Mouse (Mus musculus) adrenal gland (tissue): Measurements from ENCODE around the gene Pank2.
"Not testable (repeated sequence)": the region's sequence is repeated elsewhere in the genome, so short reads cannot be mapped to it uniquely, and the experiment has no call there.

Source experiments
- intact Hi-C: fragments of 180-260 bp; cut with DNase I; formaldehyde crosslinking; loops from one replicate; pipeline ENCODE4 v1.15.1; 2025

The Pank2 gene

DNA sequence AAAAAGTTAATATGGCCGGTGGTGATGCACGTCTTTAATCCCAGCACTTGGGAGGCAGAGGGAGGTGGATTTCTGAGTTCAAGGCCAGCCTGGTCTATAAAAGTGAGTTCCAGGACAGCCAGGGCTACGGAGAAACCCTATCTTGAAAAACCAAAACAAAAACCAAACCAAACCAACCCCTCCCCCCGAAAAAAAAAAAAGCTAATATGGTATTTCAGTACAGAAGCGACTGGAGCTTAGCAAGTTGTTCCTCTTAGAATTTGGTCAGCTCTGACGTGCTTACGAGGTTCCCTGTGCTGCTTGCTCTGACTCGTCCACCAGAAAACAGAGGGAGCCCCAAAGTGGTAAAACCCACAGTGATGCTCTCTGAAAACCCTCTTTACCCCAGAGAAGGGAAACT lies 3.6 kb upstream of the Pank2 start:
- intact Hi-C loops: no loop called here

- intact Hi-C loops: no loop called here
Measured at GRCm38 (mm10) chr2:131260544-131261307, 1.6 kb upstream of the Pank2 start.

- intact Hi-C loops: no loop called here
Measured at GRCm38 (mm10) chr2:131261481-131262212, 648 bp upstream of the Pank2 start.

DNA sequence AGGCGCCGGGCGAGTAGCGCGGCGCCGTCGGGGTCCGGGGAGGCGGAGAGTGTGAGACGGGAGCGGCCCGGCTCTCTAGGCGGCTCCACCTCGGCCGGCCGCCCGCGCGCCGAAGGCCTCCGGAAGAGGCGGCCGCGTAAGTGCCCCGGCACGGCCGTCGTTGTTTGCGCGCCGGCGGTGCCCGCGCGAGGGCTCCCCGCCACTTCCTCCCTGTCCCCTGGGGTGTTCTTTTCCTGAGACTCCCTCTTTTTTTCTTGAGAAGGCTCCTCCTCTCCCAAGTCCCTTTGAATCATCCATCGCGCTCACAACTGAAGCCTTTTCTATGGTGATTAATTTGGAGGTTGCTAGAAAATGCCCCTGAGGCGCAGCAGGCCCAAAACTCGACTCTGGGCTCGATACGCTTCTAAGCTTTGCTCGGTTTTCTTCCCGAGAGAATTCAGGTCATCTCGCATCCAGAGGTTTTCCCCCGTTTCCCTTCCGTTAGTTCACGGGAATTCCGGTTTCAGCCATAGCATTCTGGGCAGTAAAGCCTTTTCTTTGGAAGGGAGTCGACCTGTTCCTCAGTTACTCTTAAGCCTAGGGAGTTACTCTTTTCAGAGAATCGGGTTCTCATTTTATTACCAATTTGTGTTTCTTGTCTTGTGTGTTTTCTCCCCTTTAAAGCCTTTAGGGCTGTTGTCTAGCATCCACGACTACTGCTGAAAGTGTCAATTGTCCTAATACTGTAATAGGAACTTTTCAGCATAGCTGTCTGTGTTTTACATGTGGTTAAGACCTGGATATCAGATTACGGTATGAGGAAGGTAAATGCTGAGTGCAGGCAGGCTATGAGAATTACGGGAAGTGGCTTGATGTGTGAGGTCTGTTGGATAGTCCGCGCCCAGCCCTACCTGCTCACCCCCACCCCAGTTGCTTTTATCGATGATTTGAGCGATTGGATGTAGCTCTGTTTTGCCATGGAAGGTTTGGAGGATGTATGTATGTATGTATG lies 680 bp downstream of the Pank2 start:
- intact Hi-C loops: no loop called here

DNA sequence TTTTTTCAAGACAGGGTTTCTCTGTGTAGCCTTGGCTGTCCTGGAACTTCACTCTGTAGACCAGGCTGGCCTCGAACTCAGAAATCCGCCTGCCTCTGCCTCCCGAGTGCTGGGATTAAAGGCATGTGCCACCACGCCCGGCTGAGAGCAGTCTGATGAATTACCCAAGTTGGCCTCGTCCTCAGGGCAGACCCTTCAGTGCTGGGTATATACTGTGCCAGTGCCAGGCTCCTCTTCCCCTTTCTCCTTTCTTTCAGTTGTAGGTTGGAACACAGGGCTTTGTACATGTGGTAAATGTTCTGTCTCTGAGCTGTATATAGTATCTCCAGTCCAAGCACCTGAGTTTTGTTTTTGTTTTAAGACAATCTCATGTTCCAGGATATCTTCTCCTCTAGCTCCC lies 1.7 kb downstream of the Pank2 start:
- intact Hi-C loops: no loop called here

- intact Hi-C loops: no loop called here
Measured at GRCm38 (mm10) chr2:131265056-131265455, 2.8 kb downstream of the Pank2 start.

GRCm38 (mm10) chr2:131275493-131275892 lies 13.2 kb downstream of the Pank2 start:
- intact Hi-C loops: no loop called here

DNA sequence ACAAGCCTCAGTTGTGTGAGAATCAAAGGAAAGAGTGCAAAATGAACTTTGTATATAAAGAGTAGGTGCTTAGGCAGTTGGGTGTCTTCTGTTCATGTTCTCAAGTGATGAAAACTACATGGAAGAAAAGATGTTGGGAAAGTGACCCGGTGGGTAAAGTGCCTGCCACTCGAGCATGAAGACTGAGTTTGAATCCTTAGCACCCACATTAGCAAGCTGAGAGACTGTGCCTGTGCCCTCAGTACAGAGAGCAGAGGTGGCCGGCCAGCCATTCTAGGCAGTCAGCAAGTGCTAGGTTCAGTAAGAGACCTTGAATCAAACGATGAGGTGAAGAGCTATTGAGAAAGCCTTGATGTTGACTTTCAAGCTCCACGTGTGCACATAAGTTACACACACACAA lies 14.4 kb downstream of the Pank2 start:
- intact Hi-C loops: no loop called here

DNA sequence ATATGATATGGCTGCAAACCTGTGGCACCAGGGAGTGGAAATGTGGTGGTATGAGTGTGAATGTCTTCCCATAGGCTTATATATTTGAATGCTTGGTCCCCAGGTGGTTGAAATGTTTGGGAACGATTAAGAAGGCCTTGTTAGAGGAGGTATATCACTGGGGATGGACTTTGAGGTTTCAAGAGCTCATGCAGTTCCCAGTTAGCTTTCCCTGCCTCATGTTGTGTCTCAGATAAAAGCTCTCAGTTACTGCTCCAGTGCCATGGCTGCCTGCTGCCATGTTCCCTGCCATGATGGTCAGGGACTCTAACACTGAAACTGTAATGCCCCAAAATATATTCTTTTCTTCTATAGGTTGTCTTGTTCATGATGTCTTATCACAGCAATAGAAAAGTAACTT lies 19.3 kb downstream of the Pank2 start:
- intact Hi-C loops: no loop called here

GRCm38 (mm10) chr2:131286276-131286675 lies 24.0 kb downstream of the Pank2 start:
- intact Hi-C loops: loop anchor here (5.0 kb wide), 1 partner anchor 131 kb away; no protein-coding TSS in a partner anchor

DNA sequence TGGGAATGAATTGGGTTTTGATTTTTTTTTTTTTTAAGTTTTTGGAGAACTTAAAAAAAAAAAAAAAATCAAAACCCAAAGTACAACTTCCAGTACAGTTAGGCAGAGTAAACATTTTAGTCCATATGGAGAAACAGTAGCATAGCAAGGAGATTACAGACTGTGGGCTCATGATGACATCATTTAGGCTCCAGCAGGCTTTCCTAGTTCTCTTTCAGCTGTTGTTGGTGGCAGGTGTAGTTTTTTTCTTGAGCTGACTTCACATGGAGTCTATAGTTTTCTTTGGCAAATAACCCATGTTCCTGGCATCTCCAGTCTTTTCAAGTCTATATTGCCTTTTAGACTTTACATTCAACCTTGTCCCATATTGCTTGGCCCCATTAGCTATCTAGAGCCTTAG lies 28.4 kb downstream of the Pank2 start:
- intact Hi-C loops: no loop called here

DNA sequence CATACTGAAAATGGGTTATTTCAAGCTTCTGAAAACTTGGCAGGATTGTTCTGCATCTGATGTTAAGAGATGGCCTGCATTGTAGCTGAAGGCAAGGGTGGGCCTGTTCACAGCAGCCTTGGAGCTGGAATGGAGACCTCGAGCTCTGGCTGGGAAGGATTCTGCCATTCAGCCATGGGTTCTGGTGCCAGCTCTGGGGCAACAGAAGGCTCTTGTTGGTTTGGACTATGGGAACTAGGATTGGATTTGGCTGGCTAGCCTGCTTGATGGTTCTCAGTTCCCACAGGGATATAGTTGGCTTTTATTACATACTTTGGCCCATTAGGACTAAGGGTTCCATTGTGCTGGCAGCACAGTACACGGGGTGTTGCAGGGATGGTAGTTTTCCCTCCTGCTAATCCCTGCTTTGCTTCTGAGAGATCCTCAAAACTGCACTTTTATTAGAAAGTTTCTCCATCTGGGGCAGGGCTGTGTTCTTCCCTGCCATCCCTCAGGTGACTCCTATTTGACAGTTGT lies 34.5 kb downstream of the Pank2 start:
- intact Hi-C loops: no loop called here

- intact Hi-C loops: not testable (repeated sequence)
Measured at GRCm38 (mm10) chr2:131298674-131299073, 36.4 kb downstream of the Pank2 start.

DNA sequence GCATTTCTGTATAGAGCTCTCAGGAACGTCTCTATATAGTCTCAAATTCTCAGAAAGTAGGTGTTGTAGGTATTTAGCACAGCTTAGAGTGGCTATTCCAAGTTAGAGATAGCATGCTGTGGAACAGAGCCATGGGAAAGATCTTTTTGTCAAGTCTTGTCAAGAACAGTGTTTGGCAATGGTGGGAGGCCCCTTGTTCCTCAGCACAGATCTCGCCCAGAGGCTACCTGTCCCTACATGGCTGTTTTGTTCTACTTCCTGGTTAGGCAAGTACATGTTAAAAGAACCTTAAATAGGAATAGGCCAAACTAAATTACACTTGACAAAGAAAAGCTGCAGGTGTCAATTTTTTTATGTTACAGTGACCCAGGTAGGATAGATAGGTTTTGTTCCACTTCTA lies 38.2 kb downstream of the Pank2 start:
- intact Hi-C loops: no loop called here

DNA sequence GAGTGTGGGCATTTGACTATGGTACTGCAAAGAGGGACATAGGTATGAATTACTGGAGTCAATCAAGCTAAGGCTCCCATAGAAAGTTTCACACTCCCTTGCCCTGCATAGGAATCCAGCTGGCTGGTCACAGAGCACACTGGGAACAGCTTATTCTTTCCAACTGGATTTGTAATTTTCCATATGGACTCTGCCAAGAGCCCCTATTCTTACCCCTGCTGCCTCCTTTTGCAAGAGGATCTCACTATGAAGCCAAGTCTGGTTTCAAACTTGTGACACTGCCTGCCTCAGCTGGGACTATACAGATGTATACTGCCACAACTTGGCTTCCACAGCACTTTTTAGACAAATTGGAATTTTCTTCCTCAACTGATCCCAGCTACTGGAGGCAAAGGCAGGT lies 39.3 kb downstream of the Pank2 start:
- intact Hi-C loops: no loop called here

DNA sequence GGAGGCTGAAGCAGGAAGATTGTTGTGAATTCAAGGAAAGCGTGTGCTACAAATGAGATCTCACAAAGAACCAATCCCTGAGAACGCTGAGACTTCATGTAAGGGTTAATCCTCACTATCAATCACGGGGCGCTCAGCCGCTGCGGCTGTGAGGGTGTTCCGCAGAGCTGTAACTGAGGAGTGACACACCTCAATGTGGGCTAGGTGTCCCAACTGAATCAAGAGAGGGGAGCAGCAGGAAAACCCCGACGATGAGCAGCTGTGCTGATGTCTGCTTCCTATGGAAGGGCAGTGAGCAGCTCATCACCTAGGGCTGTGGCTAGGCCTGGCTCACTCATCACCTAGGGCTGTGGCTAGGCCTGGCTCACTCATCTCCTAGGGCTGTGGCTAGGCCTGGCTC lies 42.2 kb downstream of the Pank2 start:
- intact Hi-C loops: no loop called here

GRCm38 (mm10) chr2:131305226-131305625 lies 42.9 kb downstream of the Pank2 start:
- intact Hi-C loops: not testable (repeated sequence)

- intact Hi-C loops: no loop called here
Measured at GRCm38 (mm10) chr2:131307391-131307790, 45.1 kb downstream of the Pank2 start.

DNA sequence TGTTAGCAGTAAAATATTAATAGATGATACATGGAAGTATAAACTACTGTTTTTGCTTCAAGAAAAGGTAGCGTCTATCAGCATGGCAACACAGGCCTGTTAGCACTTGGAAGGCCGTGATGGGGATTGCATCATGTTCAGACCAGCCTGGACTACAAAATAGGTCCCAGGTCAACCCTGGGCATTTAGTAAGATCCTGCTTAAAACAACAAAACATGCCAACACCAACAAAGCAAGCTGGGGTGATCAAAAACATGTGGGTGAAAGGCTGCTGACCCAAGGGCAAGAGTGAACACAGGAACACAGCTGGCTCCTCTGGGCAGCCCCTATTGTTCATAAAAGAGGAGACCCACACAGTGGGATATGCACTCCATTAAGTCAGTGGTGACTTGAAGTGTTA lies 45.5 kb downstream of the Pank2 start:
- intact Hi-C loops: no loop called here

- intact Hi-C loops: no loop called here
Measured at GRCm38 (mm10) chr2:131309296-131309695, 47.0 kb downstream of the Pank2 start.

DNA sequence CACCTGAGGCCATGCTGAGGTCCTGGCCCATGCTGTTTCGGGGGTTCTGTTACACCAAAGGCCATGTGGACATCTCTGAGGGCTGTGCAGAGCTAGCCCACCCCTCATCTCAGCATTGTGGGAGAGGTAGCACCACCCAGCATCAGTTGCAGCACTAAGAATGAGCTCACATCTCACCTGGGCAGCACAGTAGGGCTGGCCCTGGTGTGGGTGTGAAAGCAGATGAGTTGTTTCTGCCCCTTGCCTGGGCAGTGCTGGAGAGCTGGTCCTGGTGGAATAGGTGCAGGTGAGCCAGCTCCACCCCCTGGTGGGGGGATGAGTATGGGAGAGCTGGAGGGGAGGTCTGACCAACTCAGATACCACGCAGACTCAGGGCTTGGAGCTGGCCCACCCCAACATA lies 53.9 kb downstream of the Pank2 start:
- intact Hi-C loops: no loop called here
